Mouse (Mus musculus) C2C12 (cell line): ENCODE results near the gene Slc25a17. TPM values are rescaled to one million over a fixed set of nuclear protein-coding genes. Genes with fewer than 3 reads are reported as not detected.

Experiments
- H3K27me3 ChIP-seq: one replicate; pipeline ENCODE4 v1.6.1; 2011; ENCODE audit not compliant: control insufficient read depth, insufficient read depth, insufficient read length
- H3K36me3 ChIP-seq: one replicate; pipeline ENCODE4 v1.6.1; 2011; ENCODE audit not compliant: control insufficient read depth, insufficient read depth
- H3K4me3 ChIP-seq: one replicate; pipeline ENCODE4 v1.5.1; 2011; ENCODE audit warnings: mild to moderate bottlenecking, control low read depth; ENCODE audit not compliant: poor library complexity, insufficient read depth, severe bottlenecking
- H3K79me2 ChIP-seq: one replicate; pipeline ENCODE4 v1.6.1; 2011; ENCODE audit not compliant: control insufficient read depth, insufficient read depth
- H3K79me3 ChIP-seq: one replicate; pipeline ENCODE4 v1.6.1; 2011; ENCODE audit warnings: low read depth, control low read depth
- H3ac ChIP-seq: one replicate; pipeline ENCODE3; 2011; ENCODE audit warnings: low read depth; ENCODE audit not compliant: control insufficient read depth, insufficient read length
- CEBPB ChIP-seq: IDR thresholded peaks from one replicate; pipeline ENCODE4 v1.6.1; 2011; ENCODE audit warnings: low read depth, mild to moderate bottlenecking, control low read depth, moderate library complexity
- CTCF ChIP-seq: IDR thresholded peaks from one replicate; pipeline ENCODE4 v1.5.1; 2011; ENCODE audit not compliant: control insufficient read depth, insufficient read depth, insufficient read length
- FOSL1 ChIP-seq: IDR thresholded peaks from one replicate; pipeline ENCODE4 v1.8.0; 2011; ENCODE audit warnings: mild to moderate bottlenecking, low read length; ENCODE audit not compliant: poor library complexity, insufficient read depth, severe bottlenecking
- MAX ChIP-seq: IDR thresholded peaks from one replicate; pipeline ENCODE4 v1.6.1; 2011; ENCODE audit warnings: mild to moderate bottlenecking, control low read depth
- MYOD1 ChIP-seq: IDR thresholded peaks from one replicate; pipeline ENCODE4 v1.6.1; 2011; ENCODE audit warnings: low read depth; ENCODE audit not compliant: control insufficient read depth, insufficient read length
- MYOG ChIP-seq: IDR thresholded peaks from one replicate; pipeline ENCODE4 v1.6.1; 2011; ENCODE audit not compliant: control insufficient read depth, insufficient read length; ENCODE audit errors: extremely low read depth
- USF1 ChIP-seq: IDR thresholded peaks from one replicate; pipeline ENCODE4 v1.6.1; 2011; ENCODE audit warnings: low read depth, mild to moderate bottlenecking, control low read depth, moderate library complexity
- polyA plus RNA-seq: library from polyadenylated mRNA; unstranded; fragments of >200 nt; fragmentation: generic; extraction: Trizol; gene quantifications from one replicate; pipeline ENCODE4 v1.2.1, GENCODE M21; 2012; ENCODE audit warnings: missing spikeins

The Slc25a17 gene
- polyA plus RNA-seq, 1 experiment: 64.7 TPM

DNA sequence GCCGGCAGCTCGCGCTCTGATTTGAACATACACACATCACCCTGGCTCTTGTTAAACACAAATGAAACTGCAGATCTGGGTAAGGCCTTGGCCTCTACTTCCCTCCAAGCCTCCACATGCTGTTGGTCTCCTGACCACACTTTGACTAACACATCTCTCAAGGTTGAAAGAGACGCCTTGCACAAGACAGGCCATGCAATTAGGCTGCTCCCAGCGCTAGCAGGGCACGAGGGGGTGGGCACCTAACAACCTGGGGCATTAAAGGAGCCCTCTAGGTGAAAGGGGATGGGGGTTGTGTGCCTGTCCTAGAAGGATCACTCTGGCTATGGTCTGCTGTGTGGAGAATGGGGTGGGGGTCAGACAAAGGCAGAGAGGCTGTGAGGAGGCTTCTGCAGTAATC, 81.9 kb downstream of the Slc25a17 start:
- Histone ChIP-seq H3ac (no peak overlapping the region), H3K36me3 (no peaks in the 10 kb centered on the region), H3K27me3 (no peaks in the 10 kb centered on the region), H3K79me3 (no peaks in the 10 kb centered on the region), H3K79me2 (no peaks in the 10 kb centered on the region), H3K4me3 (no peak overlapping the region)
- TF ChIP-seq MAX (no peak), FOSL1 (no peak), CEBPB (no peak), USF1 (no peak), MYOD1 (no peak), MYOG (no peak), CTCF (no peak)

GRCm38 (mm10) chr15:81277928-81278327, 82.7 kb downstream of the Slc25a17 start:
- no peak for TF ChIP-seq FOSL1
- no peak for TF ChIP-seq MYOD1
- TF ChIP-seq USF1: no peak
- TF ChIP-seq MYOG: no peak
- TF ChIP-seq MAX: no peak
- no peak for TF ChIP-seq CTCF
- no peak for TF ChIP-seq CEBPB
- Histone ChIP-seq H3K79me2 (no peaks in the 10 kb centered on the region), H3ac (no peak overlapping the region), H3K4me3 (no peak overlapping the region), H3K36me3 (no peaks in the 10 kb centered on the region), H3K27me3 (no peaks in the 10 kb centered on the region), H3K79me3 (no peaks in the 10 kb centered on the region)

DNA sequence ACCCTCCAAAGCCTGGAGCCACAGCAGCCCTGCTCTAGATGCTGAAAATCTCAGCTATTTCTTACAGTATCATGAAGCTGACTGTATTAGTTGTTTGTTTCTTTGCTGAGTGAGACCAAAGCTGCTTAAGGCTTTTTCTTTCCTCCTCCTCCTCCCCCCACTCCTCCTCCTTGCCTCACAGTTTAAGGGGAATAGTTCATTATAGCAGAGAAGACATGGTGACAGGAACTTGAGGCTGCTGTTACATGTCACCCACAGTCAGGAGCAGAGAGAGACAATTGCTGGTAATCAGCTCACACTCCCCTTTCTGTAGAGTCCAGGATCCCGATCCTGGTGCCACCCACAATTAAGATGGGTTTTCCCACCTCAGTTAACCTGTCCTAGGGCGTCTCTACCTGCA, 87.3 kb downstream of the Slc25a17 start:
- H3K4me3 ChIP-seq: no peak overlapping the region
- H3K36me3 ChIP-seq: no peaks in the 10 kb centered on the region
- H3K79me3 ChIP-seq: no peaks in the 10 kb centered on the region
- H3ac ChIP-seq: no peak overlapping the region
- TF ChIP-seq FOSL1 (no peak), MYOD1 (no peak), USF1 (no peak), MAX (no peak), CTCF (no peak), CEBPB (no peak), MYOG (no peak)
- no peaks in the 10 kb centered on the region for H3K27me3 ChIP-seq
- no peaks in the 10 kb centered on the region for H3K79me2 ChIP-seq

DNA sequence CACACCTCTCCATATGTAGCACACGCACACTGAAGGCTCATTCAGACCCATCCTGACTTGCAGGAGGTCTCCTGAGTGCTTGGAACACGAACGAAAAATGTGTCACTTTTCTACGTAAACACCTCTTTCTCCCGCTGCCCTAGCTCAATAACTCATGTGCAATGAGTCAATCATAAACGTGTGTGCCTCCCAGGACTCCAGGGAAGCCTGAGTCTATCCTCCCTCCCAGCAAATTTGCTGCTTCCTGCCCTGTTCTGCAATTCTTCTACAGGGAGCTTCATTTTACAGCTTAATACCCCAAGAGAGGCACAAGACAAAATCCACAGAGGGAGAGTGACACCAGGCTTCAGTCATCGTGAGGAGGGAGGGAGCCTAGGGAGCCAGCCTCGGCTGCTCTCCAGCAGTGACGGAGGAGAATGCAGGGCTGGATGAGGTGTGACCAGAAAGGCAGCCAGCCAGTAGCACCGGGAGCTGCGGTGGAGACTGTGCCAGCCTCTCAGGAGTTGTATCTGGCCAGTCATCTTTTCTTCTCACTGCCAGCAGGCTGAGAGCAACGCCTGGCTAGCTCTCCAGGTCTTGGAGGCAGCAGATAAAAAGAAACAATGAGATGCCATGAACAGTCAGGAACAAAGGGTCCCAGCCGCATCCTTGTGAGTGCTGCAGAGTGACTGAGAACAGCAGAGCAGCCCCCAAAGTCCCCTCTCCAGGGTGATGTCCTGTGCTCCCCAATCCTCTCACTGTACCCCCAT, 88.1 kb downstream of the Slc25a17 start:
- no peaks in the 10 kb centered on the region for H3K79me3 ChIP-seq
- peak overlapping the region; percentile 21 for H3ac ChIP-seq
- H3K27me3 ChIP-seq: no peaks in the 10 kb centered on the region
- H3K36me3 ChIP-seq: no peaks in the 10 kb centered on the region
- no peaks in the 10 kb centered on the region for H3K79me2 ChIP-seq
- no peak overlapping the region for H3K4me3 ChIP-seq
- TF ChIP-seq MAX (peak; percentile 64), MYOG (no peak)

Other genes starting within 250 kb of the Slc25a17 start
- 42.2 TPM for gene Mrtfa, start 170.1 kb downstream of the Slc25a17 start, polyA plus RNA-seq
- 0.81 TPM for gene Mchr1, start 125.3 kb downstream of the Slc25a17 start, polyA plus RNA-seq
- gene St13, start 39.3 kb upstream of the Slc25a17 start, polyA plus RNA-seq: 203 TPM
- gene Xpnpep3, start 39.3 kb upstream of the Slc25a17 start, polyA plus RNA-seq: 7.4 TPM
- 0.09 TPM for gene Dnajb7, start 47.5 kb upstream of the Slc25a17 start, polyA plus RNA-seq
- 275 TPM for gene Rbx1, start 105.5 kb upstream of the Slc25a17 start, polyA plus RNA-seq
- gene Ep300, start 224.5 kb upstream of the Slc25a17 start, polyA plus RNA-seq: 19.2 TPM